Mouse (Mus musculus): ENCODE results near the gene Ppdpf. TPM values are rescaled to one million over a fixed set of nuclear protein-coding genes. Genes with fewer than 3 reads are reported as not detected.
A peak's percentile ranks its signal among the peaks of the same experiment; 100 is the strongest.

The Ppdpf gene
- polyA plus RNA-seq, 1 experiment, result 219 TPM

DNA sequence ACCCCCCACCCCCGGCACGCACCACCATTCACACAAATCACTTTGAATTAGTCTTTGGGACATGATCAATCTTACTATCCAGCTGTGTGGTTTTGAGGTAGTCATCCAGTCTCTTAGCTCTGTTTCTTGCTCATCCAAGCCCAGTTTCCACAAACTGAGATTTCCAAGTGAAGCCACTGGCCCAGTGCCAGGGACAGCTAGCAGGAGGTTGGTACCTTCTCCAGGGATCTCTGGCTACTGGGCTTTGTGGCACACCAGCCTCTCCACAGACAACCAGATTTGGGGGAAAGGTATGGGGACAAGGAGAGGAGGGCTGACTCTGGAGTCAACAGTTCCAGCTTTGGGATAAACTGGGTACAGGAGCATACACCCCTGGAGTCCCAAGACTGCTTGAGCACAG is 33.3 kb downstream of the Ppdpf start:
- no peak for DNase-seq
- TF ChIP-seq POLR2A (IDR thresholded peaks at IDR 0.05; ENCODE audit: control insufficient read depth, extremely low read depth, insufficient read depth, low read length, poor library complexity) (no peak), CTCF (IDR thresholded peaks at IDR 0.05; ENCODE audit: borderline replicate concordance, control insufficient read depth, extremely low read depth, insufficient read depth, low read length, poor library complexity) (no peak)
- no peaks in the 10 kb centered on the region for H3K27me3 ChIP-seq (ENCODE audit: control insufficient read depth, insufficient read depth, low read length)
- H3K27ac ChIP-seq (ENCODE audit: control insufficient read depth, insufficient read depth, low read length), result peak overlapping the region; percentile 62; the same call in 1 of the 2 replicates
- H3K4me1 ChIP-seq (replicated peaks; ENCODE audit: control insufficient read depth, insufficient read depth, low read length), result peaks cover 18% of the 10 kb centered on the region
- 4% methylated on average over 2 of the region's 2 CpGs for WGBS
- no peaks in the 10 kb centered on the region for H3K36me3 ChIP-seq (ENCODE audit: control insufficient read depth, insufficient read depth, low read length)
- peak overlapping the region; percentile 41; the same call in 1 of the 2 replicates for H3K4me3 ChIP-seq (ENCODE audit: control insufficient read depth, insufficient read depth, low read length)

DNA sequence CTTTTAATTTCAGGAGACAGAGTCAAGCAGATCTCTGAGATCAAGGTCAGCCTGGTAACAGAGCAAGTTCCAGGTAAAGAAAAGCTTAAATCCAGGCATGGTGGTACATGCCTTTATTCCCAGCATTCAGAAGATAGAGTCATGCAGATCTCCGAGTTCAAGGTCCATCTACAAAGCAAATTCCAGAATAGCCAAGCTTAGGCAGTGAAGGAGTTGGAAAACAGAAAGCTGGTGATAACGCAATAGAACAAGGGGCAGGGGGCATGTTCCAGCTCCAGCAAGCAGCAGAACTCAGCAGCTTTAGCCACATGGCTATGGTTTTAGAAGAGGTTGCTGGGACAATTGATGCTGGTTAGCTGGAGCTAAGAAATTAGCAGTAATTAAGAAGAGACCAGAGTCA is 37.9 kb downstream of the Ppdpf start:
- Histone ChIP-seq H3K27ac (ENCODE audit: control insufficient read depth, insufficient read depth, low read length) (no peak overlapping the region), H3K27me3 (ENCODE audit: control insufficient read depth, insufficient read depth, low read length) (no peaks in the 10 kb centered on the region)
- 96% methylated on average over 2 of the region's 2 CpGs for WGBS

DNA sequence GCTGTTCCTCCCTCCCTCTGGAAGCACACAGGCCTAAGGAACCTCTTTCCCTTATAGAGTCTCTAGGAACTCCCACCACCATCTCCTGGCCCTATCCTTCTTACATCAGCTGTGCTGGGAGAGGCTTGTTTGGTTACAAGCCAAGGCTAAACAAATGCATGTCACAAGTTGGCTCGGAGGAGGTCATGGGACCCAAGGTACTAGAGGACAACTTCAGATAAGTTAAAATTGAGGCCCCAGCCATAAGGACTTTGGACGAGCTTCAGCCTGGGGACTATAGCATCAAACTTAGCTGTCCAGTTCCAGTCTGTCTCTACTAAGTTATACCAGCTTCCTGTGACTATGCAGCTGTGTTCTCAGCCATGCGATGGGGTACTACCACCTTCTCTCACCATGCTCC is 40.1 kb downstream of the Ppdpf start:
- WGBS, result 93% methylated on average over 3 of the region's 3 CpGs
- Histone ChIP-seq H3K4me3 (ENCODE audit: control insufficient read depth, insufficient read depth, low read length) (no peak overlapping the region), H3K27me3 (ENCODE audit: control insufficient read depth, insufficient read depth, low read length) (no peaks in the 10 kb centered on the region), H3K36me3 (ENCODE audit: control insufficient read depth, insufficient read depth, low read length) (peaks cover 12% of the 10 kb centered on the region), H3K4me1 (replicated peaks; ENCODE audit: control insufficient read depth, insufficient read depth, low read length) (no peaks in the 10 kb centered on the region), H3K27ac (ENCODE audit: control insufficient read depth, insufficient read depth, low read length) (no peak overlapping the region)
- TF ChIP-seq POLR2A (IDR thresholded peaks at IDR 0.05; ENCODE audit: control insufficient read depth, extremely low read depth, insufficient read depth, low read length, poor library complexity), result no peak
- DNase-seq, result no peak

More for the DNA sequence above, 37.9 kb downstream of the Ppdpf start:
- Histone ChIP-seq H3K4me3 (ENCODE audit: control insufficient read depth, insufficient read depth, low read length) (no peak overlapping the region), H3K36me3 (ENCODE audit: control insufficient read depth, insufficient read depth, low read length) (peaks cover 7% of the 10 kb centered on the region), H3K4me1 (replicated peaks; ENCODE audit: control insufficient read depth, insufficient read depth, low read length) (peaks cover 8% of the 10 kb centered on the region)
- no peak for TF ChIP-seq CTCF (IDR thresholded peaks at IDR 0.05; ENCODE audit: borderline replicate concordance, control insufficient read depth, extremely low read depth, insufficient read depth, low read length, poor library complexity)
- no peak for TF ChIP-seq POLR2A (IDR thresholded peaks at IDR 0.05; ENCODE audit: control insufficient read depth, extremely low read depth, insufficient read depth, low read length, poor library complexity)
- DNase-seq, result no peak

DNA sequence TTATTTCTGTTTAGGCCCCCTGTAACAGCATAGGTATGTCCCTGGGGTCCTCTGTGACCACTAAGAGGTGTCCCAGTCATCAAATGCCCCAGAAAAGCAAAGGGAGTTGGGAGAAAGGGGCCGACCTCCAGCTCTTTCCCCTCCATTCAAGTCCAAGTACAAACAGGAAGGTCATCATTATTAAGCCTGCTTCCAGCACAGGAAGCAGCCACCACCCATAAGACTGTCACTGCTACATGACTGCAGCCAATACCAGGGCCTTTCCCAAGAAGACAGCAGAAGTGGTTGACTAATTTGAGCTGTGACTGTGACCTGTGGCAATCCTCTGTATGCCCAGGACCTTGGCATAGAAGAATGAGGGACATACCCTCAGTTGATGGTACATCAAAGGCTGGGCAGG is 41.3 kb downstream of the Ppdpf start:
- TF ChIP-seq POLR2A (IDR thresholded peaks at IDR 0.05; ENCODE audit: control insufficient read depth, extremely low read depth, insufficient read depth, low read length, poor library complexity) (no peak), CTCF (IDR thresholded peaks at IDR 0.05; ENCODE audit: borderline replicate concordance, control insufficient read depth, extremely low read depth, insufficient read depth, low read length, poor library complexity) (no peak)
- H3K4me1 ChIP-seq (replicated peaks; ENCODE audit: control insufficient read depth, insufficient read depth, low read length), result no peaks in the 10 kb centered on the region
- no peak overlapping the region for H3K4me3 ChIP-seq (ENCODE audit: control insufficient read depth, insufficient read depth, low read length)
- no peak overlapping the region for H3K27ac ChIP-seq (ENCODE audit: control insufficient read depth, insufficient read depth, low read length)
- no peaks in the 10 kb centered on the region for H3K27me3 ChIP-seq (ENCODE audit: control insufficient read depth, insufficient read depth, low read length)
- 79% methylated on average over 1 of the region's 1 CpGs for WGBS
- H3K36me3 ChIP-seq (ENCODE audit: control insufficient read depth, insufficient read depth, low read length), result peaks cover 13% of the 10 kb centered on the region
- no peak for DNase-seq

- no peaks in the 10 kb centered on the region for H3K27me3 ChIP-seq (ENCODE audit: control insufficient read depth, insufficient read depth, low read length)
- no peak overlapping the region for H3K4me3 ChIP-seq (ENCODE audit: control insufficient read depth, insufficient read depth, low read length)
- no peaks in the 10 kb centered on the region for H3K4me1 ChIP-seq (replicated peaks; ENCODE audit: control insufficient read depth, insufficient read depth, low read length)
- no peak overlapping the region for H3K27ac ChIP-seq (ENCODE audit: control insufficient read depth, insufficient read depth, low read length)
- H3K36me3 ChIP-seq (ENCODE audit: control insufficient read depth, insufficient read depth, low read length), result peaks cover 36% of the 10 kb centered on the region
- 97% methylated on average over 20 of the region's 20 CpGs for WGBS
- DNase-seq, result no peak
- TF ChIP-seq CTCF (IDR thresholded peaks at IDR 0.05; ENCODE audit: borderline replicate concordance, control insufficient read depth, extremely low read depth, insufficient read depth, low read length, poor library complexity) (no peak), POLR2A (IDR thresholded peaks at IDR 0.05; ENCODE audit: control insufficient read depth, extremely low read depth, insufficient read depth, low read length, poor library complexity) (no peak)
Measured at GRCm38 (mm10) chr2:181231171-181231570, 44.1 kb downstream of the Ppdpf start.

GRCm38 (mm10) chr2:181233443-181233842 is 46.4 kb downstream of the Ppdpf start:
- no peak overlapping the region for H3K4me3 ChIP-seq (ENCODE audit: control insufficient read depth, insufficient read depth, low read length)
- no peak overlapping the region for H3K27ac ChIP-seq (ENCODE audit: control insufficient read depth, insufficient read depth, low read length)
- H3K36me3 ChIP-seq (ENCODE audit: control insufficient read depth, insufficient read depth, low read length), result peaks cover 46% of the 10 kb centered on the region
- TF ChIP-seq CTCF (IDR thresholded peaks at IDR 0.05; ENCODE audit: borderline replicate concordance, control insufficient read depth, extremely low read depth, insufficient read depth, low read length, poor library complexity) (no peak), POLR2A (IDR thresholded peaks at IDR 0.05; ENCODE audit: control insufficient read depth, extremely low read depth, insufficient read depth, low read length, poor library complexity) (no peak)
- DNase-seq, result no peak
- WGBS, result 98% methylated on average over 15 of the region's 15 CpGs
- no peaks in the 10 kb centered on the region for H3K4me1 ChIP-seq (replicated peaks; ENCODE audit: control insufficient read depth, insufficient read depth, low read length)
- no peaks in the 10 kb centered on the region for H3K27me3 ChIP-seq (ENCODE audit: control insufficient read depth, insufficient read depth, low read length)

DNA sequence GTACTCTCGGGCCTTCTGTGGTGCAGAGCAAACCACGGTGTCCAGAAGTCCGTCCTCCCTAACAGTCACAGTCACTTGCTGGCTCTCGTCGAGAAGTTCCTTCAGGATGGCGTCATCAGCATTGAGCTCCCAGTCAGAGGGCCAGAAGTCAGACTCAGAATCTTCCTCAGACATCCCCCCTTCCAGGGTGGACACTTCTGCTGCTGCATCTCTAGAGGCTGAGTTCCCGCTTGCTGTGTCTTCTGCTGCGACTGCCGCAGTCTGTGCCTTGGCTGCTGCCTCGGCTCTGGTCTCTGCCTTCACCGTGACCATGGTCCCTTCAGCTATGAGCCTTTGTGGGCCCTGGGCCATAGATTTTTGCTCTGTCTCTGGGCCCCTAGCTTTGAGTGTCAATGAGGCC is 47.6 kb downstream of the Ppdpf start:
- no peak overlapping the region for H3K4me3 ChIP-seq (ENCODE audit: control insufficient read depth, insufficient read depth, low read length)
- no peak overlapping the region for H3K27ac ChIP-seq (ENCODE audit: control insufficient read depth, insufficient read depth, low read length)
- no peaks in the 10 kb centered on the region for H3K27me3 ChIP-seq (ENCODE audit: control insufficient read depth, insufficient read depth, low read length)
- TF ChIP-seq CTCF (IDR thresholded peaks at IDR 0.05; ENCODE audit: borderline replicate concordance, control insufficient read depth, extremely low read depth, insufficient read depth, low read length, poor library complexity) (no peak), POLR2A (IDR thresholded peaks at IDR 0.05; ENCODE audit: control insufficient read depth, extremely low read depth, insufficient read depth, low read length, poor library complexity) (no peak)
- no peak for DNase-seq
- H3K4me1 ChIP-seq (replicated peaks; ENCODE audit: control insufficient read depth, insufficient read depth, low read length), result peaks cover 7% of the 10 kb centered on the region
- H3K36me3 ChIP-seq (ENCODE audit: control insufficient read depth, insufficient read depth, low read length), result peaks cover 45% of the 10 kb centered on the region
- WGBS, result 99% methylated on average over 11 of the region's 11 CpGs
